Mouse (Mus musculus) hindbrain, postnatal 0 days (tissue): ENCODE results near the gene Tulp3. TPM values are rescaled to one million over a fixed set of nuclear protein-coding genes. Genes with fewer than 3 reads are reported as not detected.
A peak's percentile ranks its signal among the peaks of the same experiment; 100 is the strongest.

Experiments
- ATAC-seq: fragments of 200-750 bp; cut with Nextera tagmentation; 2 replicates; pipeline ENCODE4 v1.8.0; 2017; ENCODE audit warnings: mild to moderate bottlenecking, moderate TSS enrichment, moderate library complexity
- DNase-seq: peaks from one replicate; pipeline ENCODE4 v3.0.0-alpha.2; 2015; ENCODE audit warnings: low spot score
- H3K27ac ChIP-seq: fragments of 300-500 bp; sonication (generic); 2 replicates; pipeline ENCODE4 v1.5.1; 2014; ENCODE audit warnings: mild to moderate bottlenecking
- H3K27me3 ChIP-seq: fragments of 300-500 bp; sonication (generic); 2 replicates; pipeline ENCODE4 v1.6.1; 2014; ENCODE audit warnings: low read length, mixed read lengths; ENCODE audit not compliant: insufficient read depth
- H3K36me3 ChIP-seq: fragments of 300-500 bp; sonication (generic); 2 replicates; pipeline ENCODE4 v1.6.1; 2014; ENCODE audit warnings: low read length, mixed read lengths; ENCODE audit not compliant: insufficient read depth
- H3K4me1 ChIP-seq: fragments of 300-500 bp; sonication (generic); 2 replicates; pipeline ENCODE4 v1.6.1; 2014; ENCODE audit warnings: antibody characterized with exemption, low read length, mixed read lengths; ENCODE audit not compliant: insufficient read depth
- H3K4me2 ChIP-seq: fragments of 300-500 bp; sonication (generic); 2 replicates; pipeline ENCODE4 v1.6.1; 2014; ENCODE audit warnings: low read depth, mild to moderate bottlenecking, low read length, moderate library complexity, mixed read lengths
- H3K4me3 ChIP-seq: fragments of 300-500 bp; sonication (generic); 2 replicates; pipeline ENCODE4 v1.5.1; 2014; ENCODE audit warnings: low read length
- H3K9ac ChIP-seq: fragments of 300-500 bp; sonication (generic); replicated peaks from 2 replicates; pipeline ENCODE4 v1.6.1; 2014; ENCODE audit warnings: mild to moderate bottlenecking, low read length, moderate library complexity, mixed read lengths
- H3K9me3 ChIP-seq: fragments of 300-500 bp; sonication (generic); 2 replicates; pipeline ENCODE4 v1.6.1; 2016; ENCODE audit warnings: low read length, mixed read lengths
- CTCF ChIP-seq: IDR thresholded peaks from 2 replicates; pipeline ENCODE4 v1.5.1; 2016; ENCODE audit warnings: antibody characterized with exemption, control low read depth, low read depth
- WGBS: fragments of 180-500 bp; shearing (Covaris S2); extraction: QIAGEN DNeasy Blood & Tissue Kit; methylation state at CpG from one replicate; pipeline ENCODE4 v1.1.7; 2014; 5-methylcytosine and 5-hydroxymethylcytosine counted together
- polyA plus RNA-seq: library from polyadenylated mRNA; unstranded; fragments of >200 nt; fragmentation: Nextera tagmentation; extraction: Ambion mirVana; gene quantifications from 2 replicates; pipeline ENCODE4 v1.2.1, GENCODE M21; 2015
- total RNA-seq: library from RNA; depleted of rRNA; stranded (reverse); fragments of >200 nt; gene quantifications from 2 replicates; pipeline ENCODE4 v1.2.3, GENCODE M21; 2014

Gene Tulp3
- total and polyA plus RNA-seq, 2 experiments from 2014 or later: 12.8 to 15.8 TPM

GRCm38 (mm10) chr6:128299292-128300133, 56.1 kb downstream of the Tulp3 start:
- Histone ChIP-seq H3K27me3 (peaks cover 18% of the 10 kb centered on the region; the same call in 1 of the 2 replicates), H3K27ac (no peak overlapping the region), H3K4me3 (peak overlapping the region; percentile 67), H3K4me2 (peak overlapping the region; percentile 100), H3K9me3 (no peaks in the 10 kb centered on the region), H3K36me3 (no peaks in the 10 kb centered on the region), H3K9ac (peak overlapping the region; percentile 51; the same call in 1 of the 2 replicates), H3K4me1 (peaks cover 19% of the 10 kb centered on the region)
- no peak for DNase-seq
- 0 out of 2 replicates have a peak, but pooled peaks have one; percentile 4 for ATAC-seq
- no peak for TF ChIP-seq CTCF
- WGBS: 1% methylated on average over 25 of the region's 25 CpGs

- Histone ChIP-seq H3K27me3 (peaks cover 18% of the 10 kb centered on the region; the same call in 1 of the 2 replicates), H3K27ac (no peak overlapping the region), H3K9me3 (no peaks in the 10 kb centered on the region), H3K4me3 (no peak overlapping the region), H3K4me1 (peaks cover 19% of the 10 kb centered on the region), H3K9ac (no peak overlapping the region), H3K36me3 (no peaks in the 10 kb centered on the region), H3K4me2 (no peak overlapping the region)
- ATAC-seq (no peak), DNase-seq (no peak)
- WGBS: 54% methylated on average over 7 of the region's 7 CpGs
- TF ChIP-seq CTCF: no peak
Observed at GRCm38 (mm10) chr6:128298246-128298645, 57.4 kb downstream of the Tulp3 start.

- DNase-seq: no peak
Observed at GRCm38 (mm10) chr6:128296750-128297393, 58.8 kb downstream of the Tulp3 start.

GRCm38 (mm10) chr6:128295876-128296749, 59.5 kb downstream of the Tulp3 start:
- peaks cover 12% of the 10 kb centered on the region; the same call in 1 of the 2 replicates for H3K27me3 ChIP-seq
- DNase-seq (peak; percentile 78), ATAC-seq (peak; percentile 67)
- no peak for TF ChIP-seq CTCF
- WGBS: 23% methylated on average over 6 of the region's 6 CpGs
- H3K4me1 ChIP-seq: peaks cover 19% of the 10 kb centered on the region
- H3K9me3 ChIP-seq: no peaks in the 10 kb centered on the region
- no peak overlapping the region for H3K4me3 ChIP-seq
- no peak overlapping the region for H3K4me2 ChIP-seq
- no peak overlapping the region for H3K9ac ChIP-seq
- peak overlapping the region; percentile 41; the same call in 1 of the 2 replicates for H3K27ac ChIP-seq
- no peaks in the 10 kb centered on the region for H3K36me3 ChIP-seq

More at GRCm38 (mm10) chr6:128296750-128297393, 58.8 kb downstream of the Tulp3 start:
- Histone ChIP-seq H3K27me3 (peaks cover 15% of the 10 kb centered on the region; the same call in 1 of the 2 replicates), H3K36me3 (no peaks in the 10 kb centered on the region), H3K9me3 (no peaks in the 10 kb centered on the region), H3K9ac (no peak overlapping the region), H3K4me2 (no peak overlapping the region), H3K4me1 (peaks cover 19% of the 10 kb centered on the region), H3K4me3 (no peak overlapping the region), H3K27ac (0 out of 2 replicates have a peak overlapping the region, but pooled peaks have one; percentile 11)
- WGBS: 27% methylated on average over 11 of the region's 11 CpGs
- ATAC-seq: no peak; the same call in 1 of the 2 replicates
- no peak for TF ChIP-seq CTCF

GRCm38 (mm10) chr6:128291284-128291683, 64.4 kb downstream of the Tulp3 start:
- Histone ChIP-seq H3K27me3 (no peaks in the 10 kb centered on the region), H3K9ac (no peak overlapping the region), H3K36me3 (no peaks in the 10 kb centered on the region), H3K4me3 (no peak overlapping the region), H3K4me1 (peaks cover 1% of the 10 kb centered on the region), H3K4me2 (no peak overlapping the region), H3K9me3 (no peaks in the 10 kb centered on the region), H3K27ac (no peak overlapping the region)
- TF ChIP-seq CTCF: no peak
- ATAC-seq (no peak), DNase-seq (no peak)
- 53% methylated on average over 5 of the region's 5 CpGs for WGBS

- H3K9ac ChIP-seq: no peak overlapping the region
- H3K4me3 ChIP-seq: no peak overlapping the region
- H3K9me3 ChIP-seq: no peaks in the 10 kb centered on the region
- no peaks in the 10 kb centered on the region for H3K4me1 ChIP-seq
- no peak overlapping the region for H3K4me2 ChIP-seq
- DNase-seq (no peak), ATAC-seq (no peak)
- WGBS: 70% methylated on average over 6 of the region's 6 CpGs
- no peaks in the 10 kb centered on the region for H3K27me3 ChIP-seq
- TF ChIP-seq CTCF: no peak
- H3K36me3 ChIP-seq: no peaks in the 10 kb centered on the region
- no peak overlapping the region for H3K27ac ChIP-seq
Observed at GRCm38 (mm10) chr6:128288681-128289080, 67.0 kb downstream of the Tulp3 start.
